Mouse (Mus musculus) C2C12 (cell line): ENCODE measurements around the gene Slc6a19.

Experiments
- CEBPB ChIP-seq: IDR thresholded peaks from one replicate; pipeline ENCODE4 v1.6.1; 2011; ENCODE audit warnings: low read depth, mild to moderate bottlenecking, control low read depth, moderate library complexity
- CTCF ChIP-seq: IDR thresholded peaks from one replicate; pipeline ENCODE4 v1.5.1; 2011; ENCODE audit not compliant: control insufficient read depth, insufficient read depth, insufficient read length
- FOSL1 ChIP-seq: IDR thresholded peaks from one replicate; pipeline ENCODE4 v1.8.0; 2011; ENCODE audit warnings: mild to moderate bottlenecking, low read length; ENCODE audit not compliant: poor library complexity, insufficient read depth, severe bottlenecking
- MAX ChIP-seq: IDR thresholded peaks from one replicate; pipeline ENCODE4 v1.6.1; 2011; ENCODE audit warnings: mild to moderate bottlenecking, control low read depth
- MYOD1 ChIP-seq: IDR thresholded peaks from one replicate; pipeline ENCODE4 v1.6.1; 2011; ENCODE audit warnings: low read depth; ENCODE audit not compliant: control insufficient read depth, insufficient read length
- MYOG ChIP-seq: IDR thresholded peaks from one replicate; pipeline ENCODE4 v1.6.1; 2011; ENCODE audit not compliant: control insufficient read depth, insufficient read length; ENCODE audit errors: extremely low read depth
- USF1 ChIP-seq: IDR thresholded peaks from one replicate; pipeline ENCODE4 v1.6.1; 2011; ENCODE audit warnings: low read depth, mild to moderate bottlenecking, control low read depth, moderate library complexity

DNA sequence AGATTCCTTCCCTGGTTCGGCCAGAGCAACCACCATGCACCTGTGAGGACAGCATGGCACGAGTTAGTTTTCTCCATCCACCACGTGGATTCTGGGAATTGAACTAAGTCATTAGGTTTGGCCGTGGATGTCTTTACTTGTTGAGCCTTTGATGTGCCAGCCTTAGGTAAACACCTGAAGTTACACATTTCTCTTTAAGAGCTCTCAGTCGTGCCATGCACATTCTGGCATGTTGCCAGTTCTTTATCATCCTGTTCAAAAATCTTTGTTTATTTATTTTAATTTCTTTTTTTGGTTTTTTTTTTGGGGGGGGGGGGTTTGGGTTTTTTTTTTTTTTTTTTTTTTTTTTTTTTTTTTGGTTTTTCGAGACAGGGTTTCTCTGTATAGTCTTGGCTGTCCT, 66.8 kb downstream of the Slc6a19 start:
- TF ChIP-seq CTCF (no peak), MAX (no peak), MYOG (no peak), CEBPB (no peak), USF1 (no peak), MYOD1 (no peak), FOSL1 (no peak)
